Mouse (Mus musculus) ovary, postnatal 36 days (tissue): Measurements from ENCODE around the gene A730049H05Rik.

Source experiments
- DNase-seq: peaks from one replicate; pipeline ENCODE4 v3.0.0; 2022; ENCODE audit warnings: low spot score, mixed read lengths

Gene A730049H05Rik

GRCm38 (mm10) chr6:92816311-92816751 lies at the start of gene A730049H05Rik:
TSS of gene A730049H05Rik (plus strand) at chr6:92816478.
- DNase-seq, result no peak

- no peak for DNase-seq
These were observed 39.9 kb upstream of the A730049H05Rik start for GRCm38 (mm10) chr6:92776356-92776755.

GRCm38 (mm10) chr6:92779140-92779934 lies 36.9 kb upstream of the A730049H05Rik start:
- DNase-seq, result peak; percentile 41

DNA sequence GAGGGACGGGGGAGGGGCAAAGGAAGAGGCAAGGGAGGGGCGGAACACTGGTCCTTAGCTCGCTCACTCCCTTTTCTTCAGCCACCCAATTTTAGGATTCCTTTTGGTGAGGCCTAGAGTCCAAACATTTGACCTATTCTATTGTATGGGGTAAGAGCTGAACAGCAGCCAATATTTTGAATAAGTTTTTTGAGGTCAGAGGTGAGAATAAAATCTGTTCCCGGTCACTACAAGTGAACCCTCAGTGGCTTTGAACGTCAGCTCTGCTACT lies 36.4 kb upstream of the A730049H05Rik start:
- no peak for DNase-seq

- DNase-seq, result no peak
These were observed 34.8 kb upstream of the A730049H05Rik start for GRCm38 (mm10) chr6:92781446-92781845.

DNA sequence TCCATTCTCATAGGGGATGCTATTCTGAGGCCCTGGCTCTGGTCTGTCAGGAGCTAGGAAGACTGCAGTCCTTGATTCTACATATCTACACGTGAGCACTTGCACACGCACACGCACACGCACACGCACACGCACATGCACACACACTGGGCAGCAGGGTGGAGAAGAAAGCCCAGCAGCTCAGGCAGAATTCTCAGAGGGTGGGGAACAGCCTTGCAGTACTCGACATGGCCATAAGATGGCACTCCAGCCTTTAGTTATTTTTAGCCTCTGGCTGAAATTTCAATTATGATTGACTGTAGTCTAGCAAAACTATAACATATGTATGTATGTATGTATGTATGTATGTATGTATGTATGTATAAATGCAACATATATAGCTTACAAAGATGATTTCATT lies 31.5 kb upstream of the A730049H05Rik start:
- DNase-seq, result peak; percentile 46

DNA sequence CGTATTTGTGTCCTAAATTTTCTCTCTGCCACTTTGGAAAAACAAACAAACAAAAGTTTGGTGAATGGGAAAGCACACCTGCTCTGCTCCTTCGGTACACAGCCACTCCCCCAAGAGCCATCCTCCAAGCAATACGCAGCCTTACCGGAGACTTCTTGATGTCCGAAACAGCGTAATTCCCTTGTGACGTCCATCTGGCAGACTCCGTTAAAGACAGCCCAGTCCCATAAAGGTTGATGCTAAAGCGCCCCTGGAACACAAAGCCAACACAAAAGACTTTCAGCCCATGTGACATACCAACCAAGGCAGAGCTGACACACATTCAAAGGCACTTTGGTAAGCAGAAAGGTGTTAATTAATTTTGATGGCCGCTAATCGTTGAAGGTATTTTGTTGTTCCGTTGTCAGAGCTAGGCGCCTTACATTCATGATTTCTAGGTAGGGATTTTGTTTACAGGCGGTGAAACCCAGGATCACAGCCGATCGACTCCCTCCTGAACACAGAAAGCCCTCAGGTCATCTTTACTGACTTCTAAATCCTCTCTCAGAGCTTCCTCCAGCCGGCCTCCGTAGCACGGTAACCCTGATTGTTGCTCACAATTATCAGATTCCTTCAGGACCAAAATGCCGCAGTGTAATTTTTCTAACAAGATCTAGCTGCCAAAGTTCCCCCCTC lies 29.4 kb upstream of the A730049H05Rik start:
- DNase-seq, result no peak

DNA sequence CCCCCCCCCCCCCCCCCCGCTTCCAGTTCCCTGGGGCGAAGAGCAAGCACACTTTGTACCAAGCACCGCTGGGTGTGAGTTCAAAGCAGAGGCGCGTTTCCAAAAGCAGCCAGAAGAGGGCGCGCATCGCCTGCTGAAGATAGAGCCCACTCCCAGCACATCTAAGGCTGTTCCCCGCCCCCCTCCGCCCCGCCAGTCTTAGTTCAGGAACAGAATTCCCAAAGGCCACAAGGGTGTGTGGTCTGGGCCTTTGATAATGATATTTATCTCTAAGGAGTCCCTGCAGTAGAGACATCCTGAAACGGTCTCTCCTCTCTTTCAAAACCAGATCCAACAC lies 28.9 kb upstream of the A730049H05Rik start:
- peak; percentile 92 for DNase-seq

DNA sequence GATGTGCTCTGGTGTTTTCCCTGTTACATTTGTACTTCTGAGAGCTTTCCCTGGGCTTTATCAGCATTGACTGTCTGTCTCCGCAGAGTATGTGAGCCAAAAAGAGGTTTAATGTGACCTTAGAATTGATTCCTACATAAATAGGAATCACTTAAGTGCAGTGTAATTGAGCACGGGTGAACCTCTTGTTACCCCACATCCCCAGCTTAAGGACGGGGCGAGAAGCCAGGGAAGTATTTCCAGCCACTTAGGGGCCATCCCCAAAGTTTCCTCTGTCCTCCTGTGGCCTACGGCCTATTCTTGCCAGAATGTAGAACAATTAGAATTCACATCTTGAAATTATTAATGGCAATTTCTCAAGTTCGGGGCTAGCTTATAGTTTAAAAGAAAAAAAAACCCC lies 22.5 kb upstream of the A730049H05Rik start:
- no peak for DNase-seq

DNA sequence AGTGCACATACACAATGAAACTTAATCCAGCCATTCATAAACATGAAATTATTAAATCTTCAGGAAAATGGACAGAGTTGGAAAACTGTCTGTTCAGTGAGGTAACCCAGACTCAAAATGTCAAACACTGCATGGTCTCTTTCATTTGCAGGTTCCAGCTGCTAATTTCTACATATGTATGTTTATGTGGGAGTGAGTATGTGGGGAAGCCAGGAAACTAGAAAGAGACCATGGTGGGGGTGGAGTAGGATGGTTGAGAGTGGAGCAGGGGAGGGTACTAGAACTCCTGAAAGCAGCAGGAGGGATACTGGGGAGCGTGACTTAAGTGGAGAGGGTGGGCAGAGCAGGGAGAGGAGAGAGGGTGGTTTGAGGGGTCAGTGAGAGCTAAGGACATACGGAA lies 14.8 kb upstream of the A730049H05Rik start:
- DNase-seq, result no peak

DNA sequence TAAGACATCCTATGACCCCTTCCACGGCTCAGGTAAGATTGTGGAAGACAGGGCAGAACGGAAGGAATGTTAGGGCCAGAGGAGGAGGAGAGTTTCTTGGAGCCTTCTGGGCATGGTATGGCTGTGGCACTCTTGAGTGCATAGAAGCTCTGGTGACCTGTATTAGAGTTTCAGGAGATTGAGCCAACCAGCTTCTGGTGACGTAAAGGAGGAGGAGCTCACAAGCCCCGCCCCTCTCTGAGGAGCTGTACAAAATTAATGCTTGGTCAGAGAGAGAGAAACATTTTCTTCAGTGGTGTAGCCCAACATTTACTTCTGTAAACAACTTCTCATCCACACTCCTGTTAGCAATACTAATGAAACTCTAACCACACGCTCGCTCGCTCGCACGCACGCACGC lies 13.9 kb upstream of the A730049H05Rik start:
- DNase-seq, result no peak

DNA sequence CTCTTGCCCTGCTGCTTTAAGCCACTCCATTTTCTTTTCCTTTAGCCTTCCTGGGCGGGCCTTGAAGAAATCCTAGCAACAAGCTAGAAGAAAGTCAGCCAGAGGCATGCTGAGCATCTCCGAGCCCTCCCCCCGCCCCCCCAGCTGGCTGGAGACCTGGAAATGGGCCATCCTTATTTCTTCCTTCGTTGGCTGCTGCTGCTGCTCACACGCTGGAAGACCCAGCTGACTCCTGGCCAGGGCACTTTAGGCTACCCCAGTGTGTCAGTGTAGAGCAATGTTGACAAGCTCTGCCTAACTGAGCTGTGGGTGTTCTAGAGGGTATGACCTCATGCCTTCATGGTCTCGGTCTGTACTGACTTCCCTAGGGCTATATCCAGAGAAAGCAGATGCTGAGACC lies 13.1 kb upstream of the A730049H05Rik start:
- no peak for DNase-seq

GRCm38 (mm10) chr6:92804254-92804971 lies 11.9 kb upstream of the A730049H05Rik start:
- no peak for DNase-seq

GRCm38 (mm10) chr6:92809818-92810217 lies 6.5 kb upstream of the A730049H05Rik start:
- DNase-seq, result no peak

GRCm38 (mm10) chr6:92810628-92811027 lies 5.7 kb upstream of the A730049H05Rik start:
- no peak for DNase-seq

- no peak for DNase-seq
These were observed 4.7 kb upstream of the A730049H05Rik start for GRCm38 (mm10) chr6:92811566-92811965.

GRCm38 (mm10) chr6:92812702-92813370 lies 3.4 kb upstream of the A730049H05Rik start:
- no peak for DNase-seq

DNA sequence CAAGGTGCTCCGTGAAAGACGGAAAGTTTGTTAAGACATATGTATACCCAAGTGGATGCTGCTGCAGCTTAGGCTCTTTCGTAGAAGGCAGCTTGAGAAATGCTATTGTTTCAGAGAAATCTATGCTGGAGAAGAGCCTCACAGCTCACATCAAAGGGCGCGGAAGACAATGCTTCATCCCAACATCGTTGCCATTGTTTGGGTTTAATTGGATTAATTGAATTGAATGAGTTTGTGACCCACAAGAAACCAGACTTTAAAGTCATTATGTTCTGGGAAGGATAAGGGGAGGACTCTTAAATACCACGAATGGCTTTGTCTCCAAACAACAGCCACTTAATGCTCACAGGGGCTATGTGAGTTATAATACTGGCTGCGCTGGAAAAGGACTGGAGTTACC lies 1.4 kb downstream of the A730049H05Rik start:
- no peak for DNase-seq

DNA sequence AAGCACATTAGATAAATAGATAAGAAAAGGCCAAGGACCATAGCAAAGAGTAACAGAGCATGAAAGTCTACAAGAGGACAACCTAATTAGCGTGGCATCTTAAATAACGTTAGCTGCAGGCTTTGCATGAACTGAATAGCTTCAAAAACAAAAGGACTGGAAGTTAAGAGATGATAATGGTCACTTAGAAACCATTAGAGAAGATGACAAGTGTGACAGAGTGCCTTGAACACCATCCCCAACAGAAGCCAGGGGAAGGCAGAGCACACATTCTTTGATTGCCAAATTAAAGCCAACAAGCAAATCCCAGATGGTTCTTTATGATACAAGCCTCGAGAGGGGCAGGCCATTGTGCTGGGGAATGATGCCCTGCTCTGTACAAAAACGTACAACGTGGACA lies 5.3 kb downstream of the A730049H05Rik start:
- DNase-seq, result no peak

GRCm38 (mm10) chr6:92822006-92822405 lies 5.7 kb downstream of the A730049H05Rik start:
- DNase-seq, result no peak

DNA sequence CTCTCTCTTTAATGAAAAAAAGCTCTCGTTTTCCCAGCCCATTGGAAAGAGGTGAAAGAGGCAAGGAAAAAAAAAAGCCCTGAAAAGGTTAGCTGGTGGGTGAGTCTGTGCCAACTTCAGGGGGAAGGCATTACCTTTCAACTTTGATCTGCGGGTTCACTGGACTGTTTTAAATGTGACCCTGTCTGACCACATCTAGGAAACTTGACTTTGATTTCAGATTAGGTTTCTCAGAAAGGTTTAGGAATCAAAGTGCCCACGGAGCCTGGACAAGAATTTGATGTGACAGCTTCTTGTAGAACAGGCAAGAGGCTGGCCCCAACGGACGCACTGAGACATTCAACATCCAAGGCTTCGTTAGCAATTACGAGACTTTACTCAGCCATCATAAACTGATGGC lies 7.7 kb downstream of the A730049H05Rik start:
- no peak for DNase-seq

- no peak for DNase-seq
These were observed 10.3 kb downstream of the A730049H05Rik start for GRCm38 (mm10) chr6:92826561-92826960.

GRCm38 (mm10) chr6:92827360-92827759 lies 11.1 kb downstream of the A730049H05Rik start:
- no peak for DNase-seq
